Mouse (Mus musculus): ENCODE data around the gene Mkrn2os.
A peak's percentile ranks its signal among the peaks of the same experiment; 100 is the strongest.

The Mkrn2os gene

GRCm38 (mm10) chr6:115583430-115584125 lies 8.8 kb downstream of the Mkrn2os start:
- DNase-seq (ENCODE audit: inconsistent age in 2 of 2, low spot score in 1 of 2): no peak

- no peak for DNase-seq (ENCODE audit: inconsistent age in 2 of 2, low spot score in 1 of 2)
Measured at GRCm38 (mm10) chr6:115582328-115583115, 9.9 kb downstream of the Mkrn2os start.

- DNase-seq (ENCODE audit: inconsistent age in 2 of 2, low spot score in 1 of 2): no peak
Measured at GRCm38 (mm10) chr6:115580810-115581209, 11.6 kb downstream of the Mkrn2os start.

GRCm38 (mm10) chr6:115577941-115578340 lies 14.4 kb downstream of the Mkrn2os start:
- DNase-seq (ENCODE audit: inconsistent age in 2 of 2, low spot score in 1 of 2): no peak

GRCm38 (mm10) chr6:115577407-115577806 lies 15.0 kb downstream of the Mkrn2os start:
- no peak for DNase-seq (ENCODE audit: inconsistent age in 2 of 2, low spot score in 1 of 2)

- no peak for DNase-seq (ENCODE audit: inconsistent age in 2 of 2, low spot score in 1 of 2)
Measured at GRCm38 (mm10) chr6:115574171-115574570, 18.2 kb downstream of the Mkrn2os start.

GRCm38 (mm10) chr6:115565479-115566045 lies 26.8 kb downstream of the Mkrn2os start:
- DNase-seq (ENCODE audit: inconsistent age in 2 of 2, low spot score in 1 of 2): no peak

- peak; percentile 52 to 74 for DNase-seq (ENCODE audit: inconsistent age in 2 of 2, low spot score in 1 of 2)
Measured at GRCm38 (mm10) chr6:115559651-115560632, 32.4 kb downstream of the Mkrn2os start.

GRCm38 (mm10) chr6:115558176-115558575 lies 34.2 kb downstream of the Mkrn2os start:
- no peak for DNase-seq (ENCODE audit: inconsistent age in 2 of 2, low spot score in 1 of 2)

- peak in 1 of 2 experiments; percentile 47 for DNase-seq (ENCODE audit: inconsistent age in 2 of 2, low spot score in 1 of 2)
Measured at GRCm38 (mm10) chr6:115555485-115555884, 36.9 kb downstream of the Mkrn2os start.

GRCm38 (mm10) chr6:115546276-115546675 lies 46.1 kb downstream of the Mkrn2os start:
- peak; percentile 51 to 84 for DNase-seq (ENCODE audit: inconsistent age in 2 of 2, low spot score in 1 of 2)

- DNase-seq (ENCODE audit: inconsistent age in 2 of 2, low spot score in 1 of 2): peak; percentile 97 to 99
Measured at GRCm38 (mm10) chr6:115544442-115544970, 47.9 kb downstream of the Mkrn2os start, which contains the start of gene Tsen2. TSS of gene Tsen2 (plus strand) at chr6:115544664.

GRCm38 (mm10) chr6:115542341-115542740 lies 50.0 kb downstream of the Mkrn2os start:
- DNase-seq (ENCODE audit: inconsistent age in 2 of 2, low spot score in 1 of 2): no peak

- DNase-seq (ENCODE audit: inconsistent age in 2 of 2, low spot score in 1 of 2): peak in 1 of 2 experiments; percentile 51
Measured at GRCm38 (mm10) chr6:115541676-115542275, 50.6 kb downstream of the Mkrn2os start.

- peak; percentile 78 to 94 for DNase-seq (ENCODE audit: inconsistent age in 2 of 2, low spot score in 1 of 2)
Measured at GRCm38 (mm10) chr6:115538645-115539429, 53.5 kb downstream of the Mkrn2os start.

GRCm38 (mm10) chr6:115536169-115536568 lies 56.2 kb downstream of the Mkrn2os start:
- no peak for DNase-seq (ENCODE audit: inconsistent age in 2 of 2, low spot score in 1 of 2)

- peak; percentile 20 to 72 for DNase-seq (ENCODE audit: inconsistent age in 2 of 2, low spot score in 1 of 2)
Measured at GRCm38 (mm10) chr6:115534617-115535016, 57.8 kb downstream of the Mkrn2os start.

Data from adrenal gland, adult (tissue).